In genomic region chr5:136710742-136711141, GRCm38 (mm10) we compare ENCODE assay signal across 19 mouse cellular contexts. TPM values are rescaled to one million over a fixed set of nuclear protein-coding genes. Genes with fewer than 3 reads are reported as not detected.
DNase-seq lines count a peak whose midpoint lies in the region; ATAC-seq lines count a peak whose summit lies in the region.
"Had no signal": no experiment of that assay in that cellular context is flagged by ENCODE, and none has a peak within 500 bp of the region (broad histone marks: within the 10 kb centered on the region; RNA-seq: fewer than 3 reads in every experiment).

No protein-coding gene starts in this region.

- H3K27ac ChIP-seq in midbrain, embryonic 14.5 days (replicated peaks; ENCODE audit: low read depth, low read length): no peak overlapping the region
- no peak overlapping the region for H3K27ac ChIP-seq in midbrain, embryonic 16.5 days (ENCODE audit: low read length)
- H3K27ac ChIP-seq: embryonic facial prominence, embryonic 13.5 days; heart, embryonic 13.5 days; liver, embryonic 13.5 days had no signal

- H3K4me1 ChIP-seq in midbrain, embryonic 14.5 days (ENCODE audit: control insufficient read depth, insufficient read depth, low read length): no peaks in the 10 kb centered on the region
- peaks cover 4% of the 10 kb centered on the region for H3K4me1 ChIP-seq in midbrain, embryonic 16.5 days (ENCODE audit: control insufficient read depth, insufficient read depth, low read length)
- H3K4me1 ChIP-seq: liver, embryonic 13.5 days had no signal

- 45% methylated on average over 4 of the region's 4 CpGs for WGBS in midbrain, embryonic 14.5 days
- 49% methylated on average over 4 of the region's 4 CpGs for WGBS in midbrain, embryonic 16.5 days
- WGBS in large intestine, adult 2 months: 26% methylated on average over 4 of the region's 4 CpGs

- H3K36me3 ChIP-seq in midbrain, embryonic 14.5 days (ENCODE audit: control insufficient read depth, insufficient read depth, low read length): no peaks in the 10 kb centered on the region
- no peaks in the 10 kb centered on the region for H3K36me3 ChIP-seq in midbrain, embryonic 16.5 days (ENCODE audit: control insufficient read depth, insufficient read depth, low read length)
- H3K36me3 ChIP-seq: embryonic facial prominence, embryonic 13.5 days; heart, embryonic 13.5 days; liver, embryonic 13.5 days had no signal

- no peak overlapping the region for H3K4me2 ChIP-seq in midbrain, embryonic 14.5 days (ENCODE audit: low read length)
- H3K4me2 ChIP-seq in midbrain, embryonic 16.5 days (ENCODE audit: low read length): no peak overlapping the region
- H3K4me2 ChIP-seq: embryonic facial prominence, embryonic 13.5 days; heart, embryonic 13.5 days; liver, embryonic 13.5 days had no signal

- no peak overlapping the region for H3K9ac ChIP-seq in midbrain, embryonic 14.5 days (replicated peaks; ENCODE audit: low read length)
- no peak overlapping the region for H3K9ac ChIP-seq in midbrain, embryonic 16.5 days (ENCODE audit: low read depth, low read length)
- H3K9ac ChIP-seq: embryonic facial prominence, embryonic 13.5 days; heart, embryonic 13.5 days; liver, embryonic 13.5 days had no signal

- H3K9me3 ChIP-seq in midbrain, embryonic 14.5 days (ENCODE audit: control insufficient read depth, low read length): no peaks in the 10 kb centered on the region
- H3K9me3 ChIP-seq in midbrain, embryonic 16.5 days (replicated peaks; ENCODE audit: control insufficient read depth, low read length, poor library complexity, severe bottlenecking): no peaks in the 10 kb centered on the region; the same call in 1 of the 2 replicates
- H3K9me3 ChIP-seq: embryonic facial prominence, embryonic 13.5 days had no signal

- no peak for ATAC-seq in midbrain, embryonic 14.5 days (ENCODE audit: low FRiP score, low TSS enrichment)
- ATAC-seq in midbrain, embryonic 16.5 days: no peak

- intact Hi-C loops in heart, postnatal 36 days (cut with DNase I): no loop called here

- H3K4me3 ChIP-seq in midbrain, embryonic 14.5 days (replicated peaks; ENCODE audit: low read depth, low read length): no peak overlapping the region
- H3K4me3 ChIP-seq in midbrain, embryonic 16.5 days (ENCODE audit: low read depth, low read length): no peak overlapping the region
- H3K4me3 ChIP-seq: embryonic facial prominence, embryonic 13.5 days; heart, embryonic 13.5 days; liver, embryonic 13.5 days; myocyte had no signal

- peak; percentile 75 to 76 for DNase-seq in cerebellum, postnatal 10 days
- DNase-seq in cerebellum, adult 18-20 months: no peak
- peak; percentile 18 for DNase-seq in midbrain, embryonic 14.5 days
- DNase-seq in large intestine, adult 2 months (ENCODE audit: low read depth, low spot score): peak; percentile 16
- DNase-seq in lung, postnatal 25 days (ENCODE audit: low spot score): peak; percentile 81
- DNase-seq in spleen, postnatal 14 days (ENCODE audit: low spot score in 2 of 2): no peak
- no peak for DNase-seq in heart, postnatal 36 days
- DNase-seq: adrenal gland, adult 8-10 months; kidney, adult 8-10 months; liver, embryonic 13.5 days; right cerebral cortex, postnatal 25 days had no signal

- H3K27me3 ChIP-seq in midbrain, embryonic 14.5 days (ENCODE audit: control insufficient read depth, insufficient read depth, low read length): no peaks in the 10 kb centered on the region; the same call in 1 of the 2 replicates
- no peaks in the 10 kb centered on the region for H3K27me3 ChIP-seq in midbrain, embryonic 16.5 days (ENCODE audit: control insufficient read depth, insufficient read depth, low read depth, low read length)

RNA-seq across cellular contexts. Expression of gene Myl10, which starts 17.8 kb away (rescaled TPM):
- not detected in 2 replicates for polyA plus RNA-seq in midbrain, embryonic 14.5 days (2014; fragmentation: Nextera tagmentation; extraction: Ambion mirVana)
- polyA plus RNA-seq in midbrain, embryonic 16.5 days (2015; fragmentation: Nextera tagmentation; extraction: Ambion mirVana): not detected in 2 replicates
- not detected in 2 replicates for polyA plus RNA-seq in large intestine, adult 2 months (2012; rRNA removed)
- total RNA-seq in heart, postnatal 36 days (2021): not detected
- total RNA-seq: adrenal gland, adult 8-10 months; layer of hippocampus, adult 18-20 months had no signal
- polyA plus RNA-seq: embryonic facial prominence, embryonic 13.5 days; forebrain, embryonic 11.5 days; heart, embryonic 13.5 days; hindbrain, embryonic 11.5 days; liver, embryonic 13.5 days; stomach, embryonic 14.5 days had no signal

Comparison
In these comparisons a context has a peak if more than half of its experiments do, and no peak if none do; other contexts are left out.
1. DNase-seq: peak in cerebellum, postnatal 10 days (2 of 2), midbrain, embryonic 14.5 days (single experiment), large intestine, adult 2 months (single experiment) and lung, postnatal 25 days (single experiment); none in cerebellum, adult 18-20 months (0 of 2), spleen, postnatal 14 days (0 of 2) and heart, postnatal 36 days (0 of 2).